Mouse (Mus musculus) cortical plate, adult 2 months (tissue): Measurements from ENCODE around the gene Asxl1.

ENCODE experiments used
- CTCF ChIP-seq: fragments of 200-500 bp; IDR thresholded peaks from 2 replicates; pipeline ENCODE4 v1.5.1; 2011; ENCODE audit warnings: mild to moderate bottlenecking, control low read depth, low read length; ENCODE audit not compliant: insufficient read depth; ENCODE audit errors: extremely low read depth
- POLR2A ChIP-seq: fragments of 200-500 bp; IDR thresholded peaks from 2 replicates; pipeline ENCODE4 v1.6.1; 2011; ENCODE audit warnings: mild to moderate bottlenecking, low read length, control low read depth; ENCODE audit not compliant: insufficient read depth; ENCODE audit errors: extremely low read depth

GRCm38 (mm10) chr2:153422051-153422450, 76.4 kb downstream of the Asxl1 start:
- TF ChIP-seq CTCF (no peak), POLR2A (no peak)
